Mouse (Mus musculus): Measurements from ENCODE around the gene Gp9.

- TF ChIP-seq POLR2A (IDR thresholded peaks at IDR 0.05; ENCODE audit: insufficient read length, low read depth): no peak
- TF ChIP-seq POLR2AphosphoS2 (IDR thresholded peaks at IDR 0.05; ENCODE audit: insufficient read length, low read depth): no peak
- TF ChIP-seq MYOG (IDR thresholded peaks at IDR 0.05; ENCODE audit: control insufficient read depth in 1 of 3, insufficient read depth in 1 of 3, insufficient read length in 2 of 3, low read depth in 2 of 3): no peak
- no peak for TF ChIP-seq USF1 (IDR thresholded peaks at IDR 0.05; ENCODE audit: low read depth)
- TF ChIP-seq SRF (IDR thresholded peaks at IDR 0.05; ENCODE audit: control insufficient read depth, insufficient read length, low read depth): no peak
- no peak for TF ChIP-seq E2F4 (IDR thresholded peaks at IDR 0.05; ENCODE audit: insufficient read depth)
- no peak for TF ChIP-seq TCF12 (IDR thresholded peaks at IDR 0.05; ENCODE audit: insufficient read depth, poor library complexity, severe bottlenecking)
- no peak for TF ChIP-seq MAX (IDR thresholded peaks at IDR 0.05; ENCODE audit: low read depth)
- TF ChIP-seq CEBPB (IDR thresholded peaks at IDR 0.05; ENCODE audit: insufficient read depth, poor library complexity, severe bottlenecking): no peak
- TF ChIP-seq REST (IDR thresholded peaks at IDR 0.05; ENCODE audit: insufficient read depth, insufficient read length): no peak
These were observed 35.1 kb upstream of the Gp9 start for GRCm38 (mm10) chr6:87742804-87743203.

Data from myocyte (in vitro differentiated cells).